Mouse (Mus musculus) layer of hippocampus, adult 2 months (tissue): Measurements from ENCODE around the gene Vwa7. TPM values are rescaled to one million over a fixed set of nuclear protein-coding genes. Genes with fewer than 3 reads are reported as not detected.

Source experiments
- DNase-seq, 2 experiments: peaks; one replicate each; pipeline ENCODE4 v3.0.0; 2022; ENCODE audit warnings: low spot score in 2 of 2
- H3K27ac ChIP-seq: fragments of 200-600 bp; 2 replicates; pipeline ENCODE4 v1.8.1; 2022
- H3K4me3 ChIP-seq: fragments of 200-600 bp; 2 replicates; pipeline ENCODE4 v1.8.1; 2022; ENCODE audit warnings: mild to moderate bottlenecking
- CTCF ChIP-seq: fragments of 200-600 bp; conservative IDR thresholded peaks from 2 replicates; pipeline ENCODE4 v1.8.1; 2022; ENCODE audit warnings: antibody characterized with exemption, mild to moderate bottlenecking, moderate library complexity
- total RNA-seq, 2 experiments: library from RNA; stranded (reverse); gene quantifications; 2 replicates each; pipeline ENCODE4 v1.2.3; 2021

The Vwa7 gene
- total RNA-seq, 2 experiments from 2014 or later, result 0.20 to 0.26 TPM

DNA sequence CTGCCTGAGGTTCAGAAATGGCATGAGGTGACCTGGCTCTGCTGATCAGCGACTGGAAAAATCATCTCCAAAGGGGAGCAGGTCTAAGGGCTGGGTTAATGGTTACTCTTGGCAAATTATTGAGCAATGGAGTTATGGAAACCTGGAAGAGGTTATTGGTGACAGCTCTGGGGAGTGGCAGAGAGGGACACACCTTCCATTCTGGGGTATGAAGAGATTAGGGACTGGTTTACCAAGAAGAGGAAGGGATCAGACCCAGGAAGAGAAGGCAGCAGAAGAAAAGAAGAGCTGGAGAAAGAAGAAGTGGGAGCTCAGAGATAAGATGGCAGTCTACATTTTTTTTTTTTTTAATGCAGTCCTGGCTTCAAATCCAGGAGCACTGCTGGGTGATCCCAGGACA lies 31.3 kb downstream of the Vwa7 start:
- peak overlapping the region; percentile 53 for H3K27ac ChIP-seq
- no peak for TF ChIP-seq CTCF

GRCm38 (mm10) chr17:35048149-35048931 lies 32.0 kb downstream of the Vwa7 start:
- no peak for TF ChIP-seq CTCF
- Histone ChIP-seq H3K27ac (peak overlapping the region; percentile 53), H3K4me3 (no peak overlapping the region)
- DNase-seq, result no peak

More for the DNA sequence above, 31.3 kb downstream of the Vwa7 start:
- no peak for DNase-seq
- no peak overlapping the region for H3K4me3 ChIP-seq

DNA sequence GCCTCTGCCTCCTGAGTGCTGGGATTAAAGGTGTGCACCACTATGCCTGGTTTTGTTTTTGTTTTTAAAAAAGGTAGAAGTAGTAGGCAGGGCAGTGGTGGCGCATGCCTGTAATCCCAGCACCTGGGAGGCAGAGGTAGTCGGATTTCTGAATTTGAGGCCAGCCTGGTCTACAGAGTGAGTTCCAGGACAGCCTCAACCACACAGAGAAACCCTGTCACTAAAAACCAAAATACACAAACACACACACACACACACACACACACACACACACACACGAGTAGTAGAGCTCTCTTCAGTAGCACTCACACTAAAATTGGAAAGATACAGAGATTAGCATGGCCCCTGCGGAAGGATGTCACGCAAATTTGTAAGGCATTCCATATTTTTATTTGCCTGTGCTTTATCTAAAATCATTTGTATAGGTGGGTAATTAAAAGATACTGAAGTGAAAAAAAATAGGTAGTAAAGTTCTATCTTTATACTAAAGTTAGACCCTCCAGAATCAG lies 32.6 kb downstream of the Vwa7 start:
- TF ChIP-seq CTCF, result no peak
- DNase-seq, result no peak
- H3K27ac ChIP-seq, result no peak overlapping the region
- H3K4me3 ChIP-seq, result no peak overlapping the region

DNA sequence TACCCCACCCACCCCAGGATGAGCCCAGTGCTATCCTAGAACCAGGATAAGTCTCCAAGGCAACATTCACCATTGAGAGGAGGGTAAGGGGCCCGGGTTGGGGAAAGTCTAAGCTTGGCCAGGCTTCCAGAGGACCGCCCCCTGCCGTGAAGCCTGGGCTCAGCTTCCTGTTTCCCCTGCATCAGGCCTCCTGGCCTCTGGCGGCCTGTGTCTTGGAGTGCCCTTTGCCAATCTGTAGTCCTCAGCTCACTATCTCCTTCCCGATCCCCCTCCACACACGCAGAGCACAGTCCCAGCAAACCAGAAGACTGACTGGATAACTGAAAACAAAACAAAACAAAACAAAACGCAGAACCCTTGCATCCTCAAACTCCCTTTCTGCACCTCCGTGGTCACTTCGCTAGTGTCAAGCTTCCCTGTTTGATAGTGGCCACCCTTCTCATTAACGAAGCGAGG lies 33.2 kb downstream of the Vwa7 start, which contains the start of gene Clic1:
Gene Clic1 (plus strand): TSS at position 406 of the 456 bp plus-strand sequence.
- DNase-seq, result no peak
- Histone ChIP-seq H3K4me3 (peak within 1 kb of the TSS; percentile 53), H3K27ac (peak within 1 kb of the TSS; percentile 87)
- peak; percentile 33 for TF ChIP-seq CTCF

- H3K4me3 ChIP-seq, result peak overlapping the region; percentile 53
- H3K27ac ChIP-seq, result peak overlapping the region; percentile 87
- TF ChIP-seq CTCF, result no peak
- no peak for DNase-seq
These were observed 33.9 kb downstream of the Vwa7 start for GRCm38 (mm10) chr17:35050126-35050750.

DNA sequence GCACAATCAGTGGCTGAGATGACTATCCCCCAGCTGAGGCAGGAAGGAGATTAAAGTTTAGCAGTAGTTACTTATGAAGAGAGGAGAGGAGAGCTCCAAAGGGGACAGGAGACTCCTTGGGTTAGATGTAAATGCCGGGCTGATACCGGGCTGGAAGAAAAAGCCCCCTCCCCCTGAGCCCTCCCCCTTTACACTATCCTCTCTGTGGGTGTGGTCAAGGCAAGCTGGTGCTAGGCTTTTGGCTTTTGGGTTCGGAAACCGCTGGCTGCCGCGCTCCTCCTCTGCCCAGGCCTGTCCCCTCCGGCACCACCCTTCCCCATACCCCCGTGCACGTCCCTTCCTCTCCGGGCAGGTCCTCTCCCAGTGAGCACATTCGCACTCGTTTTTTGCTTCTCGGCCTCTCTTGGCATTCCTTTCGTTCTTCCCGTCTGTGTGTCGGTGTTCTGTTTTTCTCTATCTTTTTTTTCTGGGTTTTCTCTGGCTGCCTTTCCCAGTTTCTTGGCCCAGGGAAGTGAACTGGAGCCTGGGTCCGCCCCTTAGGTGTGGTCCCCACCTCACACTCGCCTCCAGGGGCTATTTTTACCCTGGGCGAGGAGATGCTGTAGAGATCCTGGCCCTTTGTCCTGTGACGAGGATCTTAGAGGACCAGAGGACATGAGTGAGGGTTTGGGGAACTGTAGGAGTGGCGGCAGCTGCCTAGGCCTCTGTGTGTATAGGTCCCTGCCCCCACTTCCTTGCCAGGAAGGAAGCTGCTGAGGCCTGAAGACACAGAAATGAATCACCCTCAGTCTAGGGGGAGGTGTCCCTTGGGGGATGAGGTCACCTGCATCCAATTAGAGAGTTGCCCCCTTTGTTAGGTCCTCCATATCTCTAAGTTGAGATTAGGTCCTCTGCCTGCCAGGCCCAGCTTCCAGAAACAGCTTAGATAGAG lies 35.0 kb downstream of the Vwa7 start:
- H3K4me3 ChIP-seq, result peak overlapping the region; percentile 43
- no peak for TF ChIP-seq CTCF
- DNase-seq, result no peak
- H3K27ac ChIP-seq, result peak overlapping the region; percentile 82

DNA sequence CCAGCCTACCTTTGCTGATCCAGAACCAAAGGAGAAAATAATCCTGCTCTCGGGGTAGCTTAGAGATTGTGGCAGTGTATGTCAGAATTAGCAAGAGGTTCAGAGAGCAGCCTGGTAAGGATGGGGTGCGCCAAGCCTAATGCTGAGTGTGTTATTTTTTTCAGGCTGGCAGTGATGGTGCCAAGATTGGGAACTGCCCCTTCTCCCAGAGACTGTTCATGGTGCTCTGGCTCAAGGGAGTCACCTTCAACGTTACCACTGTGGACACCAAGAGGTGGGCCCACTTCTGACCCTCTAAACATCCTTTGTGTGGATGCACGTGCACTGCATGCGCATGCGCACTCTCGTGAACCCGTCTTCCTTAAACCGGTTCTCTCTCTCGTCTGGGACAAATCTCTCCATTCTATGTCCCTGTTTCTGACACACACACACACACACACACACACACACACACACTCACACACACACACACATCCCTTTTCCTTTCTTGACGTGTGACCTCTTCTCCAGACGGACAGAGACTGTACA lies 36.0 kb downstream of the Vwa7 start:
- no peak for DNase-seq
- Histone ChIP-seq H3K27ac (peak overlapping the region; percentile 82; the same call in 1 of the 2 replicates), H3K4me3 (no peak overlapping the region)
- no peak for TF ChIP-seq CTCF

DNA sequence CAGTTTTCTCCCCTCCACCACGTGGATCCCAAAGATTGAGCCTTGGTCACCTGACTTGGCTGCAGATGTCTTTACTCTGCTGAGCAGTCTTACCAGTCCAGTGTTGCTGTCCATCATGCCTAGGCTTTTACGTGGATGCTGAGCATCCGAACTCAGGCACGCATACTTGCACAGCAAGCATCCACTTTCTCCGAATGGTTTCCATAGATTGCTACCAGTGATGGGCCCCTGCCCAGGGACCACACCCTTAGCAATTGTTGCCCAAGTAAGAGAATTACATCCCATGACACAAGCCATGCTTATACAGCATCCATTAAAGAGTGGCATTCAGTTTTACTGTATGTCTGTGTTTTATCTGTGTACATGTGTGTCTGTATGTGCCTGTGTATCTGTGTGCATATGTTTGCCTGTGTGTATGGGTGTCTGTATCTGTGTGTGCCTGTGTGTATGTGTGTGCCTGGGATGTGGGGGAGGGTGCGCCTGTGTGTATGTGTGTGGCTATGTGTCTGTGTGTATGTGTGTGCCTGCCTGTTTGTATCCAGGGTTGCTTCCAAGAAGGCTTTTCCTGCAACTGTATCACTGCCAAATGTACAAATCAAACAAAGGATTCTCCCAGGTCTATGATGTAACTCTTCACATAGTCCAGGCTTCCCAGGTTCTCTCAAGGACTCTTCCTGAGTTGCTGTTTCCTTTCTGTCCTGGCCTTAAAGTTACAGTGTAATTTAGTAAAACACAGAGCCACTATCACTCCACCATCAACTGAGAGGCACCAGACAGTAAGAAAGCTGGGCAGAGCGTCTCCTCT lies 39.5 kb downstream of the Vwa7 start:
- no peak for TF ChIP-seq CTCF
- DNase-seq, result no peak
- Histone ChIP-seq H3K4me3 (no peak overlapping the region), H3K27ac (no peak overlapping the region)

DNA sequence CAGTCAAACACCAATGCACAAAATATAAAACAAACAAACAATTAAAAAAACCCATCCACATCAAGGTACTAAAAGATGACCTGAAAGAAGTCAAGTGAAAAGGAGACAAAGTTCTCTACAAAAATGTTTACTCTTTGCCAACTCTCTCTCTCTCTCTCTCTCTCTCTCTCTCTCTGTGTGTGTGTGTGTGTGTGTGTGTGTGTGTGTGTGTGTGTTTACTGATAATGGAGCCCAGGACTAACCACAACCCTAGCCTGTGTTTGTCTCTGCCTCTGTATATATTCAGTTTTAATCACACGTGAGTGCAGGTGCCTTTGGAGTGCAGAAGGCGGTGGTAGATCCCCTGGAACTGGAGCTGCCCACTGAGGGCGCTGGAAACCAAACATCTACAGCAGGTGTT lies 40.7 kb downstream of the Vwa7 start:
- no peak overlapping the region for H3K27ac ChIP-seq
- DNase-seq, result no peak
- H3K4me3 ChIP-seq, result no peak overlapping the region
- TF ChIP-seq CTCF, result no peak

DNA sequence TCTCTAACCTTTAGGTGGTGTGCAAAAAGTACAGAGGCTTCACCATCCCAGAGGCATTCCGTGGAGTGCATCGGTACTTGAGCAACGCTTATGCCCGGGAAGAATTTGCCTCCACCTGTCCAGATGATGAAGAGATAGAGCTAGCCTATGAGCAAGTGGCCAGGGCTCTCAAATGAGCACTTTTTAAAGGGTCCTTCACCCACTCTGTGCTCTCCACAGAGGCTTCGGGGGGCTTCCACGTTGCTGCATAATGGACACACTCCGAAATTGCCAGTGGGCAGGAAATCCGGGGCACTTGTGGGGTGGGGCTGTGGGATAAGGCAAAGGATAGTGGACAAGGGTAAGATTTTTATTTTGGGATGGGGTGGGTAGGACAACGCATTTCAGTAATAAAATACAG lies 41.9 kb downstream of the Vwa7 start:
- DNase-seq, result no peak
- H3K4me3 ChIP-seq, result no peak overlapping the region
- H3K27ac ChIP-seq, result no peak overlapping the region
- no peak for TF ChIP-seq CTCF
